Mouse (Mus musculus) spleen, adult 2 months (tissue): Measurements from ENCODE around the gene Tgfb1i1. TPM values are rescaled to one million over a fixed set of nuclear protein-coding genes. Genes with fewer than 3 reads are reported as not detected.

Experiments used
- DNase-seq, 2 experiments: peaks; one replicate each; pipeline versions ENCODE4 v3.0.0 to v3.0.0-alpha.2; 2012 to 2021; ENCODE audit warnings: low spot score in 2 of 2, low read depth in 1 of 2
- H3K27ac ChIP-seq: fragments of 200-500 bp; 2 replicates; pipeline ENCODE4 v1.5.1; 2012; ENCODE audit warnings: low read length, inconsistent platforms; ENCODE audit not compliant: insufficient read depth
- H3K27me3 ChIP-seq: fragments of 200-500 bp; 2 replicates; pipeline ENCODE4 v1.6.1; 2012; ENCODE audit warnings: mild to moderate bottlenecking, moderate library complexity, low read length, inconsistent platforms; ENCODE audit not compliant: control insufficient read depth, insufficient read depth
- H3K36me3 ChIP-seq: fragments of 200-500 bp; 2 replicates; pipeline ENCODE4 v1.6.1; 2012; ENCODE audit warnings: mild to moderate bottlenecking, low read length, inconsistent platforms; ENCODE audit not compliant: control insufficient read depth, insufficient read depth
- H3K4me1 ChIP-seq: fragments of 200-500 bp; 2 replicates; pipeline ENCODE4 v1.6.1; 2011; ENCODE audit warnings: inconsistent platforms; ENCODE audit not compliant: control insufficient read depth, insufficient read depth, insufficient read length
- H3K4me3 ChIP-seq: fragments of 200-500 bp; 2 replicates; pipeline ENCODE4 v1.5.1; 2011; ENCODE audit warnings: mild to moderate bottlenecking, inconsistent platforms; ENCODE audit not compliant: insufficient read depth, insufficient read length; ENCODE audit errors: extremely low read depth
- CTCF ChIP-seq: fragments of 200-500 bp; IDR thresholded peaks from 2 replicates; pipeline ENCODE4 v1.5.1; 2011; ENCODE audit warnings: mild to moderate bottlenecking, inconsistent platforms; ENCODE audit not compliant: insufficient read depth, insufficient read length, insufficient replicate concordance; ENCODE audit errors: extremely low read depth
- POLR2A ChIP-seq: fragments of 200-500 bp; IDR thresholded peaks from 2 replicates; pipeline ENCODE4 v1.6.1; 2011; ENCODE audit warnings: low read depth, low read length, inconsistent platforms
- WGBS: fragments of 180-500 bp; shearing (Covaris S2); methylation state at CpG from one replicate; pipeline ENCODE4 v1.1.7; 2018; 5-methylcytosine and 5-hydroxymethylcytosine counted together
- polyA plus RNA-seq: library from polyadenylated mRNA; depleted of rRNA; stranded (reverse); fragments of >200 nt; gene quantifications from 2 replicates; pipeline ENCODE4 v1.2.3, GENCODE M21; 2012; rRNA removed

Tgfb1i1 gene
- 33.8 and 40.4 TPM in 2 replicates for polyA plus RNA-seq

DNA sequence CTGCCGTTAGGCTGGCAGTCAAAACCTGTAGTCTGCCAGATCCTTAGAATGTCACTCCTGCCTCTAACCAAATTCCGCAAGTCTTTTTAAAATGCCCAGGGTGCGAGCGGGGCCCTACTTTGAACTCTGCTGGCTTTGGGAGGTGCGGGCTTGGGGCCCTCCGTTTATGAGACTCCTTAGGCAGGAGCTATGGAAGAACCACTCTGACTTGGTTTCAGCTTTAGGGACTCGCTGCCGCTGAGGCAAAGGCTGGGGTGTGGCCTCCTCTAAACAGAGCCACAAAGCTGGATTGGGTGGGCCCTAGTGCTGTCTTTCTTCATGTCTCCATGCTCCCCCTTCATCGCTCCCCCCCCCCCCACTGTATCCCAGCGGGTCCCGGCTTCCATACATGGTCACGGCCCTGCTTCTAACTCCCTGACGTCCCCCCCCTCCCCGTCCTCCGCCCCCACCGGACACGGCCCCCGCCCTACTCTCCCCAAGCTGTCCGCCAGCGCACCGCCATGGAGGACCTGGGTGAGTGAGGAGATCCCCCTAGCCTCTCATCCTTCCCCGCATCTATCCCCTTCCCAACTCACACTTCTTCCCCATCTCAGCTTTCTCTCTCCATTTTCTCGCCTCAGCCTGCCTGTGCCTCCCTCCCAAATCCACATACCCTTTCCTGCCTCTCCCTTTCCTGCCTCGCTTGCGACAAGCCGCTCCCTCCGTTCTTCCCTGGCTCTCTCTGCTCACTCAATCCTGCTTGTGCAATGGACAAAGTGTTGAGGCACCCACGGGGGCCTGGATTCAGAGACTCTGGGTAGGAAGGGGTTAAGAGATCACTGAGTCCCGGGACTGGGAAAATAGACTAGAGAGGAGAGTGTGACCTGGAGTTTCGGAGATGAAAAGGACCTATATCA is at the start of gene Tgfb1i1:
Tgfb1i1 (plus strand) TSS at position 317 of the 896 bp plus-strand sequence.
- no peak for DNase-seq
- 0 out of 2 replicates have a peak, but pooled peaks cover 3% of the 10 kb centered on the region for H3K27me3 ChIP-seq
- H3K4me1 ChIP-seq, result no peaks in the 10 kb centered on the region
- peaks cover 20% of the 10 kb centered on the region for H3K36me3 ChIP-seq
- 32% methylated on average over 28 of the region's 30 CpGs for WGBS
- peak within 1 kb of the TSS; percentile 51; the same call in 1 of the 2 replicates for H3K4me3 ChIP-seq
- H3K27ac ChIP-seq, result peak within 1 kb of the TSS; percentile 71
- no peak for TF ChIP-seq POLR2A
- no peak for TF ChIP-seq CTCF

GRCm38 (mm10) chr7:128201607-128202006 is 45.0 kb upstream of the Tgfb1i1 start:
- H3K27ac ChIP-seq, result no peak overlapping the region
- TF ChIP-seq CTCF (no peak), POLR2A (no peak)
- no peaks in the 10 kb centered on the region for H3K27me3 ChIP-seq
- H3K4me1 ChIP-seq, result no peaks in the 10 kb centered on the region; the same call in 1 of the 2 replicates
- no peak overlapping the region for H3K4me3 ChIP-seq
- WGBS, result 92% methylated on average over 9 of the region's 9 CpGs
- no peaks in the 10 kb centered on the region for H3K36me3 ChIP-seq
- no peak for DNase-seq

DNA sequence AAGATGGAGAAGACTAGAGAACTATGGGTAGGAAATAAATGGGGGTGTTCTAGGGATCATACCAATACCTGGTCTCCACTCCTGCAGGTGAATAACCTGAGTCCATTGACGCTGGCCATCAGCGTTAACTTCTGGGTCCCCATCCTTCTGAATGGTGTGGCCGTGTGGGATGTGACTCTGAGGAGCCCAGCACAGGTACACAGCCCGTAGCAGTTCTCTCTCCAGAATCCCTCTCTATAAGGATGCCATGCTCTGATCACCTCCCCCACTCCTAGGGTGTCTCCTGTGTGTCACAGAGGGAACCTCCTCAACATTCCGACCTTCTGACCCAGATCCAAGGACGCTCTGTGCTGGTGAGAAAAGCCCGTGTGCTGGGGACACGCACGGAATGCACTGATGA is 43.5 kb upstream of the Tgfb1i1 start:
- Histone ChIP-seq H3K4me3 (no peak overlapping the region), H3K27me3 (no peaks in the 10 kb centered on the region), H3K4me1 (no peaks in the 10 kb centered on the region; the same call in 1 of the 2 replicates), H3K36me3 (no peaks in the 10 kb centered on the region), H3K27ac (no peak overlapping the region)
- TF ChIP-seq POLR2A (no peak), CTCF (no peak)
- no peak for DNase-seq
- WGBS, result 93% methylated on average over 9 of the region's 9 CpGs

DNA sequence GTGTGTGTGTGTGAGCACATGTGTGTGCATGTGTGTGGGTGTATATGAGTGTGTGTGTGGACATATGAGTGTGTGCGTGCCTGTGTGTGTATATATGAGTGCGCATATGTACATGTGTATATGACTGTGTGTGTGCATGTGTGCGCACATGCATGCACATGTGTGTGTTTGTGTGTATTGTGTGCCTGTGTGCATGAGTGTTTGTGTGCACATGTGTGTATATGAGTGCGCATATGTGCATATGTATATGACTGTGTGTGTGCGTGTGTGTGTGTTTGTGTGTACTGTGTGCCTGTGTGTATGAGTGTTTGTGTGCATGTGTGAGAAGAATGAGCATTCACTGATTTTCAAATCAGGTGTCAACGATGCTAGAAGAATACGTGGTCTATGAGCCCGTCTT is 42.4 kb upstream of the Tgfb1i1 start:
- no peaks in the 10 kb centered on the region for H3K36me3 ChIP-seq
- H3K4me1 ChIP-seq, result no peaks in the 10 kb centered on the region; the same call in 1 of the 2 replicates
- DNase-seq, result no peak
- TF ChIP-seq POLR2A, result no peak
- TF ChIP-seq CTCF, result no peak
- no peaks in the 10 kb centered on the region for H3K27me3 ChIP-seq
- 93% methylated on average over 8 of the region's 8 CpGs for WGBS
- H3K4me3 ChIP-seq, result no peak overlapping the region
- no peak overlapping the region for H3K27ac ChIP-seq

DNA sequence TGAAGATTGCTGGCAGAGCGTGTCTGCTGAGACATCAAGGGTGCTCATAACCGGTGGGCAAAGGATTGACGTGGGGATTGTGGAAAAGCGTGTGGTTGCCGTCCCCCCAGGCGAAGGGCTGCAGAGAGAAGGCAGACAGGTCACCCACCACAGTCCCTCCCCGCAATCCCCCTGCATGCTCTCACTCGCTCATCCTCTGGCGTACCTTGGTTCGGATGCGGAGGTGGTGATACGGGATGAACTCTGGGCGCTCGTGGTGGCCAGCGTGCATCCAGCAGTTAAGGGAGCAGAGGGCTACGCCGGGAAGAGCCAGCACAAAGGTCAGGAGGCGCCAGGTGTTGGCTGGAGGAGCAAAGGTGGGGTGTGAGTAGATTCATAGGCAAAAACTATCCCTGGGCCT is 40.9 kb upstream of the Tgfb1i1 start:
- TF ChIP-seq CTCF, result no peak
- TF ChIP-seq POLR2A, result no peak
- 89% methylated on average over 18 of the region's 18 CpGs for WGBS
- no peak for DNase-seq
- Histone ChIP-seq H3K36me3 (no peaks in the 10 kb centered on the region), H3K4me3 (no peak overlapping the region), H3K27me3 (no peaks in the 10 kb centered on the region), H3K4me1 (no peaks in the 10 kb centered on the region; the same call in 1 of the 2 replicates), H3K27ac (no peak overlapping the region)

DNA sequence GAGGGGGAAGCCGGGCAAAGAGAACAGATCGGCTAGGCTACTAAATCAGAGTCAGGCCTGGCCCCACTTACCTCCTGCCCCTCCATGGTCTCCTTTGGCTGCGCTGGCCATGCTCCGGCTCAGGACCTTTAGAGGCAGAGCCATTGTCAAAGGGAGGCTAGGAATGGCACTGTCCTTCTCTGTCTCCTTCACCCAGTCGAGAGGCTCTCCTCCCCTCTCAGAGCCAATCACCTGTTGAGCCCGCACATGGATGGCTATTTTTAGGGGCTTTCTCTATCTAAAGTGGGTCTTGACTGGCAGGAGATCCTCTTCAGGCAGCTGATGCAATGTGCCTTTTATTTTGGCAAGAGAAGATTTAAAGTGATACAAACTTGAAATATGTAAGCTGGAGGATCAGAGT is 40.5 kb upstream of the Tgfb1i1 start, which contains the start of gene Cox6a2:
Cox6a2 (minus strand) TSS at position 236 of the 400 bp plus-strand sequence.
- Histone ChIP-seq H3K4me1 (no peaks in the 10 kb centered on the region; the same call in 1 of the 2 replicates), H3K27ac (no peak within 1 kb of the TSS), H3K4me3 (no peak within 1 kb of the TSS), H3K36me3 (no peaks in the 10 kb centered on the region), H3K27me3 (no peaks in the 10 kb centered on the region)
- TF ChIP-seq CTCF (no peak), POLR2A (no peak)
- DNase-seq, result no peak
- WGBS, result 78% methylated on average over 6 of the region's 6 CpGs
